Mouse (Mus musculus): ENCODE results near the gene Slc25a26. TPM values are rescaled to one million over a fixed set of nuclear protein-coding genes. Genes with fewer than 3 reads are reported as not detected.

The Slc25a26 gene
- polyA plus RNA-seq, 1 experiment: 4.6 TPM

GRCm38 (mm10) chr6:94618671-94619070 lies 118.5 kb downstream of the Slc25a26 start:
- H3K4me3 ChIP-seq (ENCODE audit: insufficient read depth, poor library complexity, severe bottlenecking): no peak overlapping the region
- no peaks in the 10 kb centered on the region for H3K79me3 ChIP-seq (ENCODE audit: low read depth)
- H3K79me2 ChIP-seq (ENCODE audit: control insufficient read depth, insufficient read depth): no peaks in the 10 kb centered on the region
- H3ac ChIP-seq (ENCODE audit: control insufficient read depth, insufficient read length, low read depth): no peak overlapping the region
- H3K36me3 ChIP-seq (ENCODE audit: control insufficient read depth, insufficient read depth): peaks cover 9% of the 10 kb centered on the region
- no peaks in the 10 kb centered on the region for H3K27me3 ChIP-seq (ENCODE audit: control insufficient read depth, insufficient read depth, insufficient read length)
- TF ChIP-seq FOSL1 (IDR thresholded peaks at IDR 0.05; ENCODE audit: insufficient read depth, low read length, poor library complexity, severe bottlenecking) (no peak), USF1 (IDR thresholded peaks at IDR 0.05; ENCODE audit: low read depth) (no peak), MAX (IDR thresholded peaks at IDR 0.05) (no peak), MYOG (IDR thresholded peaks at IDR 0.05; ENCODE audit: control insufficient read depth, extremely low read depth, insufficient read length) (no peak), CEBPB (IDR thresholded peaks at IDR 0.05; ENCODE audit: low read depth) (no peak), MYOD1 (IDR thresholded peaks at IDR 0.05; ENCODE audit: control insufficient read depth, insufficient read length, low read depth) (no peak)

GRCm38 (mm10) chr6:94620287-94620686 lies 120.2 kb downstream of the Slc25a26 start:
- no peak overlapping the region for H3K4me3 ChIP-seq (ENCODE audit: insufficient read depth, poor library complexity, severe bottlenecking)
- no peak overlapping the region for H3ac ChIP-seq (ENCODE audit: control insufficient read depth, insufficient read length, low read depth)
- H3K36me3 ChIP-seq (ENCODE audit: control insufficient read depth, insufficient read depth): peaks cover 18% of the 10 kb centered on the region

GRCm38 (mm10) chr6:94620801-94621301 lies 120.7 kb downstream of the Slc25a26 start:
- H3ac ChIP-seq (ENCODE audit: control insufficient read depth, insufficient read length, low read depth): no peak overlapping the region
- H3K79me3 ChIP-seq (ENCODE audit: low read depth): no peaks in the 10 kb centered on the region
- H3K4me3 ChIP-seq (ENCODE audit: insufficient read depth, poor library complexity, severe bottlenecking): no peak overlapping the region
- H3K27me3 ChIP-seq (ENCODE audit: control insufficient read depth, insufficient read depth, insufficient read length): no peaks in the 10 kb centered on the region
- no peaks in the 10 kb centered on the region for H3K79me2 ChIP-seq (ENCODE audit: control insufficient read depth, insufficient read depth)
- TF ChIP-seq MAX (IDR thresholded peaks at IDR 0.05) (no peak), CEBPB (IDR thresholded peaks at IDR 0.05; ENCODE audit: low read depth) (no peak), MYOG (IDR thresholded peaks at IDR 0.05; ENCODE audit: control insufficient read depth, extremely low read depth, insufficient read length) (no peak), MYOD1 (IDR thresholded peaks at IDR 0.05; ENCODE audit: control insufficient read depth, insufficient read length, low read depth) (no peak), FOSL1 (IDR thresholded peaks at IDR 0.05; ENCODE audit: insufficient read depth, low read length, poor library complexity, severe bottlenecking) (no peak), USF1 (IDR thresholded peaks at IDR 0.05; ENCODE audit: low read depth) (no peak), CTCF (IDR thresholded peaks at IDR 0.05; ENCODE audit: control insufficient read depth, insufficient read depth, insufficient read length) (no peak)
- peaks cover 18% of the 10 kb centered on the region for H3K36me3 ChIP-seq (ENCODE audit: control insufficient read depth, insufficient read depth)

More at GRCm38 (mm10) chr6:94620287-94620686, 120.2 kb downstream of the Slc25a26 start:
- Histone ChIP-seq H3K79me2 (ENCODE audit: control insufficient read depth, insufficient read depth) (no peaks in the 10 kb centered on the region), H3K79me3 (ENCODE audit: low read depth) (no peaks in the 10 kb centered on the region), H3K27me3 (ENCODE audit: control insufficient read depth, insufficient read depth, insufficient read length) (no peaks in the 10 kb centered on the region)
- TF ChIP-seq MYOD1 (IDR thresholded peaks at IDR 0.05; ENCODE audit: control insufficient read depth, insufficient read length, low read depth): no peak
- TF ChIP-seq USF1 (IDR thresholded peaks at IDR 0.05; ENCODE audit: low read depth): no peak
- TF ChIP-seq FOSL1 (IDR thresholded peaks at IDR 0.05; ENCODE audit: insufficient read depth, low read length, poor library complexity, severe bottlenecking): no peak
- no peak for TF ChIP-seq CTCF (IDR thresholded peaks at IDR 0.05; ENCODE audit: control insufficient read depth, insufficient read depth, insufficient read length)

GRCm38 (mm10) chr6:94622983-94623382 lies 122.9 kb downstream of the Slc25a26 start:
- Histone ChIP-seq H3K79me3 (ENCODE audit: low read depth) (no peaks in the 10 kb centered on the region), H3K79me2 (ENCODE audit: control insufficient read depth, insufficient read depth) (no peaks in the 10 kb centered on the region), H3K27me3 (ENCODE audit: control insufficient read depth, insufficient read depth, insufficient read length) (no peaks in the 10 kb centered on the region), H3K4me3 (ENCODE audit: insufficient read depth, poor library complexity, severe bottlenecking) (no peak overlapping the region), H3K36me3 (ENCODE audit: control insufficient read depth, insufficient read depth) (peaks cover 18% of the 10 kb centered on the region), H3ac (ENCODE audit: control insufficient read depth, insufficient read length, low read depth) (no peak overlapping the region)
- no peak for TF ChIP-seq MYOD1 (IDR thresholded peaks at IDR 0.05; ENCODE audit: control insufficient read depth, insufficient read length, low read depth)
- TF ChIP-seq FOSL1 (IDR thresholded peaks at IDR 0.05; ENCODE audit: insufficient read depth, low read length, poor library complexity, severe bottlenecking): no peak
- TF ChIP-seq CTCF (IDR thresholded peaks at IDR 0.05; ENCODE audit: control insufficient read depth, insufficient read depth, insufficient read length): peak; percentile 84

GRCm38 (mm10) chr6:94624543-94624942 lies 124.4 kb downstream of the Slc25a26 start:
- Histone ChIP-seq H3K4me3 (ENCODE audit: insufficient read depth, poor library complexity, severe bottlenecking) (no peak overlapping the region), H3K27me3 (ENCODE audit: control insufficient read depth, insufficient read depth, insufficient read length) (no peaks in the 10 kb centered on the region), H3K36me3 (ENCODE audit: control insufficient read depth, insufficient read depth) (peaks cover 18% of the 10 kb centered on the region), H3K79me3 (ENCODE audit: low read depth) (no peaks in the 10 kb centered on the region), H3K79me2 (ENCODE audit: control insufficient read depth, insufficient read depth) (no peaks in the 10 kb centered on the region), H3ac (ENCODE audit: control insufficient read depth, insufficient read length, low read depth) (no peak overlapping the region)
- no peak for TF ChIP-seq FOSL1 (IDR thresholded peaks at IDR 0.05; ENCODE audit: insufficient read depth, low read length, poor library complexity, severe bottlenecking)
- TF ChIP-seq MAX (IDR thresholded peaks at IDR 0.05): no peak
- no peak for TF ChIP-seq MYOD1 (IDR thresholded peaks at IDR 0.05; ENCODE audit: control insufficient read depth, insufficient read length, low read depth)
- no peak for TF ChIP-seq MYOG (IDR thresholded peaks at IDR 0.05; ENCODE audit: control insufficient read depth, extremely low read depth, insufficient read length)
- no peak for TF ChIP-seq USF1 (IDR thresholded peaks at IDR 0.05; ENCODE audit: low read depth)
- TF ChIP-seq CTCF (IDR thresholded peaks at IDR 0.05; ENCODE audit: control insufficient read depth, insufficient read depth, insufficient read length): no peak
- no peak for TF ChIP-seq CEBPB (IDR thresholded peaks at IDR 0.05; ENCODE audit: low read depth)

GRCm38 (mm10) chr6:94625896-94626295 lies 125.8 kb downstream of the Slc25a26 start:
- no peak overlapping the region for H3K4me3 ChIP-seq (ENCODE audit: insufficient read depth, poor library complexity, severe bottlenecking)
- H3K79me3 ChIP-seq (ENCODE audit: low read depth): no peaks in the 10 kb centered on the region
- H3ac ChIP-seq (ENCODE audit: control insufficient read depth, insufficient read length, low read depth): no peak overlapping the region
- peaks cover 24% of the 10 kb centered on the region for H3K36me3 ChIP-seq (ENCODE audit: control insufficient read depth, insufficient read depth)
- no peaks in the 10 kb centered on the region for H3K79me2 ChIP-seq (ENCODE audit: control insufficient read depth, insufficient read depth)
- TF ChIP-seq CEBPB (IDR thresholded peaks at IDR 0.05; ENCODE audit: low read depth): no peak
- no peak for TF ChIP-seq CTCF (IDR thresholded peaks at IDR 0.05; ENCODE audit: control insufficient read depth, insufficient read depth, insufficient read length)
- TF ChIP-seq MYOG (IDR thresholded peaks at IDR 0.05; ENCODE audit: control insufficient read depth, extremely low read depth, insufficient read length): no peak
- TF ChIP-seq FOSL1 (IDR thresholded peaks at IDR 0.05; ENCODE audit: insufficient read depth, low read length, poor library complexity, severe bottlenecking): no peak
- no peak for TF ChIP-seq MYOD1 (IDR thresholded peaks at IDR 0.05; ENCODE audit: control insufficient read depth, insufficient read length, low read depth)
- no peaks in the 10 kb centered on the region for H3K27me3 ChIP-seq (ENCODE audit: control insufficient read depth, insufficient read depth, insufficient read length)
